Mouse (Mus musculus): ENCODE measurements around the gene Hoxd12.

GRCm38 (mm10) chr2:74703720-74704392, 29.0 kb downstream of the Hoxd12 start:
- TF ChIP-seq CTCF (IDR thresholded peaks at IDR 0.05; ENCODE audit: insufficient read depth, low read length): no peak
- no peak for TF ChIP-seq POLR2A (IDR thresholded peaks at IDR 0.05; ENCODE audit: borderline replicate concordance, extremely low read depth, low read depth, low read length)
